Mouse (Mus musculus) lung, postnatal 0 days (tissue): ENCODE measurements at regions not wholly inside any gene's neighbourhood (a gene's known extent, or its start where the extent isn't known, plus 50 kb on each side); places are given as distances from the start of the nearest gene placed in this dataset.

ENCODE experiments used
- CTCF ChIP-seq: IDR thresholded peaks from 2 replicates; pipeline ENCODE4 v1.5.1; 2016; ENCODE audit warnings: antibody characterized with exemption, mild to moderate bottlenecking
- EP300 ChIP-seq: IDR thresholded peaks from 2 replicates; pipeline ENCODE4 v1.6.1; 2016; ENCODE audit warnings: antibody characterized with exemption, mild to moderate bottlenecking, control low read depth

DNA sequence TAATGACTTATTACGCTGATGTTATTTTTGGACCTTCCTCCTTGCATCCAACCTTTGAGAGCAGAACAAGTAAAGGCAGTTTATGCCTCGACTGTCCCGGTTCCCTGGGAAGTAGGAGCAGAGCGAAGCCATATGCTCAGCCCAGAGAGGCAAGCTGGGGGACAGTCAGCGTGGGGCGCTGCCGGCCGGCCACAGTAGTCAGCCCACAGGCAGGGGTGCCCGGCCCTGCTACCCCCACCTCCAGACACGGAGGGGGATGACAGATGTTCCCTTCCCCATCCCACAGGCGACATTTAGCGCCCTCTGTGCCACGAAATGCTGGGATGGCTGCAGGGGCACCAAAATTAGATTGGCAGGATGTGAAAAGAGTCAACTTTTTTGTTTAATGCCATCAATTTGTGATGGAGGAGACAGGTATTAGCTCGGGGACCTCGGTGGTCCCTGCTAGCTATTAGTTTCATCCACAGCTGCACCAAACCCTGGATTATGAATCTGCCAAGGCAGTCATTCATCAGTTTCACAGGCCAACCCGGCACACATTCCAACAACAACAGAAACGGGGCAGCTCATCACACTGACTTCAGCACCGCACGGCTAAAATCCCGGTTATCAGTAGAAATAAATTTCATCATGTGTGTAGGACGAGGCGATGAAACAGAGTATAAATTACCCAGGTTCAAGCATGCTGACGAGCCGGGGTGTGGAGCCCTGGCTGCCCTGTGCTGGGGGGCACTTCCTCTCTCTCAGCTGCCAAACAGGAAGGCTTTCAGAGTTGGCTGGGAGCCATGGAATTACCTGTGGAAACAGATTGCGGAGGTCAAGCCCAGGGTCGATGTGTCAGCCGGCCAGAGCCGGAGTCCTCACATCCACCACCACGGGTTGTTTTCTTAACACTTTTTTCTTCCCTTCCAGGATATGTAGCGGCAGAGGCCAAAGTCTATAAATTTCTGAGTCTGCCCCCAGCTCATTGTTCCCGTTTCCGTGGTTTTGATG is 392.3 kb upstream of the Mgmt start:
- TF ChIP-seq CTCF (no peak), EP300 (no peak)
